Mouse (Mus musculus): ENCODE measurements around the gene Ngfr.
A peak's percentile ranks its signal among the peaks of the same experiment; 100 is the strongest.

The Ngfr gene

DNA sequence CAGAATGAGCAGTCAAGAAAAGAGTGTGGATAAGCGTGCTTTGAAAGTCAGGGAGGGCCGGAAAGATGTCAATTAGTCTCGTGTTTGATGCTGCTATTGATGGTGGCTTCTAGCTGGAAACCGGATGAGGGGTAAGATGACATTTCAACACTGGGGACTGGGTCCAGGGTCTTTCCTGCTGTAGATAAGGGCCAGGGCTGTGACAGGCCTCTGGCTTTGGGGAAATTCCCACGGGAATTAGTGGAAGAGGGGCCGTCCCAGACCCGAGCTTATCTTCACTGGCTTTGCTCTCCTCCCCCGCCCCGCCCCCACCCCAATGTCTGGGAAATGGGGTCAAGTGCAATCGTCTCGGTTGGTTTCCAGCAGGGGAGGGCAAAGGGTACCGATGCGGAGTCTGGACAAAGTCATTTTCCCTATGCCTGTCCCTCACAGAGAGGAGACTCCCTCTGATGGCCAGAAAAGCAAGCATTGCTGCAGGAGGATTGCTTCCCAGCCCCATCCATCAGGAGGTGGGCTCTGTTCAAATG is 7.2 kb upstream of the Ngfr start:
- no peak for DNase-seq (ENCODE audit: extremely low spot score)

DNA sequence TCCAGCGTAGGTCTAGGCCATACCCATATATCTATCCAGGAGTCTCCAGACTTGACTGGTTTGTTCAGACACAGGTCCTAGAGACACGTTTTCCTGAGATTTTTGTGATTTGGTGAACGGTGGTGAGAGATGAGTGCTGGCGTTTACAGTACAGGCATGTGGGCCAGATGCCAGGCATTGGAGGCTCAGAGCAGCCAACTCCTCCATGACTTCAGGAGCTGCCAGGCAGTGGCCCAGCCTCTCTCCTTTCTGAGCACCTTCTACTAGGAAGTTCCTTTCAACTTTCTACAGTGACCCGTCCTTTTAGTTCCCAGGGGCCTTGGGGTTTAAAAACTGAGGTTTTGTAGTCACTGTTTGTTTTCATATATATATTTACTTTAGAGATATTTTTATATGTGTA is 6.0 kb upstream of the Ngfr start:
- no peak for DNase-seq (ENCODE audit: extremely low spot score)

DNA sequence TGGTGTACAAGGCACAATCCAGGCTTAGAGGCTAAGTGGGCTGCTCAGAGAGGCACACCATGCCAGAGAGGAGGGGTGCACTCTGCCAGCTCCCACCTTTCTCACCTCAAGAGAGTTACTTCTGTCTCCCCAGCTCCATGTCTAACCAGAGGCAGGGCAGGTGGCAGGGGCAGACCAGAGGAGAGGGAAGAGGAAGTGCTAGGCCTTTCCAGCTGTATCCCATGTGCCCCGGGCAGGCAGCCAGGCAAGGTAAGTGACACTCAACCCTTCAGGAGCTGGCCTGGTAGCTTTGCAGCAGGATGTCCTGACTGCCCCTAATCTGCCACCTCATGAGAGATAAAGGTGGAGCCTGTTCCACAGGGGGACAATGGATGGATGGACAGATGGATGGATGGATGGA is 5.2 kb upstream of the Ngfr start:
- no peak for DNase-seq (ENCODE audit: extremely low spot score)

DNA sequence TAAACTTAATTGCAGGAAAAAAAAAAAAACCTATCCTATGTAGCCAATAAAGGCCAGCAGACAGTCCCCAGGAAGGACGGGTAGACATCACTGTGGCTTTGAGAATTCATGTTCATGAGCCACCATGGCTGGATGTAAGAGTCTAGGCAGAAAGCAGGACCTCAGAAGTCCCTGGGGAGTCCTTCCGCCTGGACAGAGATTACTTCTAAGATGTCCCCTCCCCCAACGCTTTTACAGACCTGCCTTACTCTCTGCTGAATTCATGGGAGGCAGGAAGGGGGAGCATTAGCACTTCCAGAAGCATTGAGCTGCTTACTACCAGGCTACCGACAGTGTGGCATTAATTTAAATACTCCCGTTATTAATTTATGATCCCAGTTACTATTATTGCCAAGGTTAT is 1.7 kb upstream of the Ngfr start:
- DNase-seq (ENCODE audit: extremely low spot score), result no peak

DNA sequence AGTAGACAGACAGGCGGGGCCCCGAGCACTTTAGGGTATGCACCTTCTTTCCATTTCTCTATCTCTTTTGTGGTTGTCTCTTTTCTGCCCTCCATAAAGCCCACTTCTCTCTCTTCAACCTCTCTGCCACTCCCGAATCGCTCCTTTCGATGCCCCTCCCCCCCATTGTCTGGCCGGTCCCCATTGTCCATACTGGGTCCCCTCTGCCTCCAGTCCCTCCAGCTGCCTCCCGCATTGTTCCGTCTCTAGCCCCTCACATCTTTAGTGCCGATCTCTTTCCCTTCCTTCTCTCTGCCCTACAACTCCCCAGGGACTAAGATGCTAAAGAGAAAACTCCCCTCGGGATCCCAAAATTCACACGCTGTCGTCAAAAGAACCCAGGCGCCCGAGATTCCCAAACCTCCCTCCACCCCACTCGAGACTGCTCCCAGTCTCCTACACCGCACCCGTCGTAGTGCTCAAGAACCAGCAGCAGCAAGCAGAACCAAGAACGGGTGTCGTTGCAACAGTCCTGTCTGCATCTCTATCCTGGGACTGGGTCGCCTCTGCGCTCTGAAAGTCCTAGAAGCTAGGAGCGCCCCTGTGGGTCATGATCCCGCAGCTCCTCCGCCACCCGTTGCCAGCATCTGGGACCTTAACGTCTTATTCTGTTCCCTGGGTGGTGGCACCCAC is 648 bp downstream of the Ngfr start:
- DNase-seq (ENCODE audit: extremely low spot score), result no peak

DNA sequence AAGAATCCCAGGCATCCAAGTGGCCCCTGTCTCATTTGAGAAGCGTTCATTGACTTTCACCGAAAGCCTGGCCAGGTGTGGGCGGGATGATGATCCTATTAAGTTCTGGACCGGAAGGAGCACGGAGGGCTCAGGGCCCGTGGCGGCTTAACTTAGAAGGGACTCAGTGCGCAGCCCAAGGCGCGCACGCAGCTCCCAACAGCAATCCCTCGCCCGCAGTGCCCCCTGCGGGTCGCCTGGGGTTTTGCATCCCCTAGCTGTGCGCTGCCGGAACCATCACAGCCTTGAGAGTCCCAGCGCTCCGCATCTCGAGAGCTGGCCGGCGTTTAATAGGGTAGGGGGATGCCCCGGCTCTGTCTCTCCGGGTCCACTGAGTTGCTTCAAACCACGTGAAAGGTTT is 1.4 kb downstream of the Ngfr start:
- DNase-seq (ENCODE audit: extremely low spot score), result peak; percentile 93

DNA sequence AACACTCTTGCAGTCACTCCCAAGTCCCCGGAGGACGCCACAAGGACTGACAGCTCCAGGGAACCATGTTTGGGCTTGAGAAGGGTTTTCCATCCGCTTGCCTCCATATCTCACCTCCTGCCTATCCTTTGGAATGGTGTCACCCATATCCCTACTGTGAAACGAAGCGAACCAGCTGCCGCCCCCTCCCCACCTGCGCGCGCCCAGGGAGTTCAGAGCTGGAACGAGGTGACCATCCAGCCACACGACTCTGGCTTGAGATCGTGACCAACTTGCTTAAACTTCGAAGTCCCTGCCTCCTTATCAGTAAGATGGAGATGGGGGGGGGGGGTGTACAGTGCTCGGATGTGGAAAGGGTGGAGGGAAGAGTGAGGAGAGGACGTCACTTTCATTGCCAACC is 1.9 kb downstream of the Ngfr start:
- DNase-seq (ENCODE audit: extremely low spot score), result no peak

DNA sequence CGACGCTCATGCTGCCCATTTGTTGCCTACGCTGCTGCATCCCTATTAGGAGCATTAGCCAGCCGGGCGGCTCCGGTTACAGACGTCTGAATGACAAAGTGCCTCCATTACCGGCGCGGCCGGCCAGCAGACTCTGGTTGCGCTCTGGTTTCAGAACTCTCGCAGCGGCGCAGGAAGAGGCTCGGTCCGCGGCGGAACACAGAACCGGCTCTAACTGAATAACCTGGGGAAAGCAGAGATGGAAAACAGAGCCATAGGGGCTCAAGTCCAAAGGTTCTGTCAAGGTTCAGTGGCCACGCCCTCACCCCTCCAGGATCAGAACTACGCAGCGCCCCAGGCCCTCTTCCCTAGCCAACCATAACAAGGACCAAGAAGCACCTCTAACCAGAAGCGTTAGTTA is 2.3 kb downstream of the Ngfr start:
- DNase-seq (ENCODE audit: extremely low spot score), result peak; percentile 73

DNA sequence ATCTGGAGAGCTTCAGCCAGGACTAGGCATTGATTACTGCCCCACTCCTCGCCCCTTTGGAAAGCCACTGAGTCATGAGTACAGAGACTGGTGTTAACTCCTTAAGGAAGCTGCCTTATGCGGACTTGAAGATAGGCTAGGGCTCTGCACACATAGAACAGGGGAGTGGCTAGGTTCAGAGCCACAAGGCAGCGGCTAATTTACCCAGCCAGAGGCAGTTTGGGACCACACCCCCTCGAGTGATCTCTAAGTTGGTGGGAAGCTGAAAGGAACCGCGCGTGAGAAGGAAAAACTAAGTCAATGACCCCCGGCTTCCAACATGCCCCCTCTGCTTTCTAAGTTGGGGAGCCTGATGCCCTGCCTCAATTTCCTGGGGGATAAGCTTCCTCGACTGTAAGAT is 2.9 kb downstream of the Ngfr start:
- DNase-seq (ENCODE audit: extremely low spot score), result no peak

DNA sequence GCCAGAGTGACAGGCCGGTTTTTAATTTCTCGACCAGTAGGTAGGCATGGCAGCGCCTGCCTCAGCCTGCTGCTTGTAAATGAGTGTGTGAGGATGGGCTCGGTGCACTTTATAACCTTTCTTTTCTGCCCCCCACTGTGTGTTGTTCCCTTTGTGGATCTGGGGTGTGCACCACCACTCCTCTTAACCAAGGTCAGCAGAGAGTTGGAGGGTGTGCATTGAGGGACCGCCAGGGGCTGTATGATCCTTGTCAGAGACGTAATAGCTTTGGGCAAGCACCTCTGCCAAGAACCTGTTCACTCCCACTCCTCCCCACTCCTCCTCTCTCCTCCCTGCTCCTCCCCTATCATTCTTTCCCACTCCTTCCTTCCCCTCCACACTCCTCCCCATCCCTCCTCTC is 4.1 kb downstream of the Ngfr start:
- DNase-seq (ENCODE audit: extremely low spot score), result no peak

DNA sequence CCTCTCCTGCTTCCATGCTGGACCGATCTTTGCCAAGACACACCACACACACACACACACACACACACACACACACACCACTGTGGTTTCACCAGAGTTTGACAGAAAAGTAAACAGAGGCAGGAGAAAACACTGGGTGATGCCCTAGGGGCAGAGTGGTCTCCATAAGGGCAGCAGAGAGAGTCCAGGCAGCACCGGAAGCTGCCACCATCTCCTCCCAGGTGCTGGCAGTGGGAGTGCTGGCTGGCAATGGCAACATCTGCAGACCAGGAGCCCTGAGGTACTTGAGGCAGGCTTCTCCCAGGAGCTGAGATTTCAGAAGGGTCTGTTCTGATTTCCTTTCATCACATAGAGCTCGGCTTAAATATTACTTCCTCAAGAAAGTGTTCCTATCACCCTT is 5.3 kb downstream of the Ngfr start:
- DNase-seq (ENCODE audit: extremely low spot score), result no peak

DNA sequence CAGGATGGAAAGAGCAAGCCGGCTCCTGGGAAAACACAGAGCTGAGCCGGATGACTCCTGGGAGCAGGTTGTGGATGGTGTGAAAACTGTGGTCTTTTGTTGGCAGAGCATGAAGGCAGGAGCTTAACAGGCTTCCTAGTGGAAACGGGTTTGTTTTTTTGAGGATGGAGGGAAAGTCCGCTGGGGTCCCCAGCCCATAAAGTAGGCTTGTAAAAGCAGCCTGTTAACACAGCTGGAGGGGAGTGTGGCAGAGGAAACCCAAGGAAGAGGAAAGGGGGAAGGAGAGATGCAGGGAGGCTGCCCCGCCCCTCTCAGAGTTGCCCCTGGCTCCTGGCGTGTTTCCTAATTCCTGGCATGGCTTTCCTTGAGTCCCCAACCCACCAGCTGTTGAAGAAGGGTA is 8.1 kb downstream of the Ngfr start:
- DNase-seq (ENCODE audit: extremely low spot score), result no peak

DNA sequence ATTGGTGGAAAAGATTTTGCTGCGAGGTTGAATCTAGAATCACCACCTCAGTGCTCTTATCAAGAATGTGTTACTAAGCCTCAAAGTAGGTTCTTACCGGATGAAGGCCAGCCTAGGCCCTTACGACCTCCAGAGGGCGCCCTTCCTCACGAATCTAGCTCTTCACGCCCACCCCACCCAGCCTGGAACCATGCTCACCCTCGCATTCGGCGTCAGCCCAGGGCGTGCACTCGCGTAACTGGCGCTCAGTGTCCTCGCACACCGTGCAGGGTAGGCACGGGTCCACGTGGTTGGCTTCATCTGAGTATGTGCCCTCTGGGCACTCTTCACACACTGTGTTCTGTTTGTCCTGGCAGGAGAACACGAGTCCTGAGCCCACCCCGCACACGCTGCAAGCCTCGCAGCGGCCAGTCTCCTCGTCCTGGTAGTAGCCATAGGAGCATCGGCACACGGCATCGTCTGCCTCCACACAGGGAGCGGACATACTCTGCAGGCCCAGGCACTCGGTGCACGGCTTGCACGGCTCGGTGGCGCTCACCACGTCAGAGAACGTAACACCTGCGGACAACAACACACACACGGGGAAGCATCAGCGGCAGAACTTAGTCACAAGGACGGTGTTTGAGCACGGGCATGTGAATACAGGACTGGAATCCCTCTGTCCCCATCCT is 9.6 kb downstream of the Ngfr start:
- peak; percentile 70 for DNase-seq (ENCODE audit: extremely low spot score)

DNA sequence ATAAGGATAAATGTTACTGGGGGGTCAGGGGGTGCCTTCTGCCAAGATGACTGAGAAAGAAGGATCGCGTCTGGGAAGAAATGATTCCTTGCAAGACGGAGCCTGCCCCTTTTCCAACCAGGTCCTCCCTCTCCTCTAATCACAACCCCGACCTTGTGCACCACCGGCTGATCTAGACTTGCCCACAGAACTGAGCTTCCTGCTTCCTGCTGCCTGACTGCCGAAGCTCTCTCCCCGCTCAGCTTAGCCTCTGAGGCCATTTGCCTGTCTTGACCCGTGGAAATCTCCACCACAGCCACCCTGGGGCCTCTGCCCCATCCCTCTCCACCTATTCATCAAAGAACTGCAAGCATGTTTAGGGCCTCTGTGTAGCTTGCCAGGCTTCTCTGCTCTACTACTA is 11.2 kb downstream of the Ngfr start:
- no peak for DNase-seq (ENCODE audit: extremely low spot score)

DNA sequence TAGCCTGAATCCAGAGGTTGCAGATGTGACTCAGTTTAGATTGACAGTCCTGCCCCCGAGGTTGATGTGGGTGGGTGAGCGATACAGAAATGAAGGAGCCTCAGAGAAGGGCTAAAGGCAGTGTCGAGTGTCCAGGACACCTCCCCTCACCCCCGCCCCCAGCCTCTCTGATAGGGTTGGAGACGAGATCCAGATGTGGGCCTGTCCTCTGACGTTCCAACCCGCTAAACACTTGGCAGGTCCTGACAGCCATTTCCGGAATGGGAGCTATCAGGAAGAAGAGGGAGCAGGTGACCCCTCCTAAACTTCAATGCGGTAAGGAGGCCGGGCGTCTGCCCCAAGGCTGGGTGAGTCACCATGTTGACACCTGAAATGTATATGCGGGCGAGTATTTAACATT is 11.7 kb downstream of the Ngfr start:
- DNase-seq (ENCODE audit: extremely low spot score), result peak; percentile 61

DNA sequence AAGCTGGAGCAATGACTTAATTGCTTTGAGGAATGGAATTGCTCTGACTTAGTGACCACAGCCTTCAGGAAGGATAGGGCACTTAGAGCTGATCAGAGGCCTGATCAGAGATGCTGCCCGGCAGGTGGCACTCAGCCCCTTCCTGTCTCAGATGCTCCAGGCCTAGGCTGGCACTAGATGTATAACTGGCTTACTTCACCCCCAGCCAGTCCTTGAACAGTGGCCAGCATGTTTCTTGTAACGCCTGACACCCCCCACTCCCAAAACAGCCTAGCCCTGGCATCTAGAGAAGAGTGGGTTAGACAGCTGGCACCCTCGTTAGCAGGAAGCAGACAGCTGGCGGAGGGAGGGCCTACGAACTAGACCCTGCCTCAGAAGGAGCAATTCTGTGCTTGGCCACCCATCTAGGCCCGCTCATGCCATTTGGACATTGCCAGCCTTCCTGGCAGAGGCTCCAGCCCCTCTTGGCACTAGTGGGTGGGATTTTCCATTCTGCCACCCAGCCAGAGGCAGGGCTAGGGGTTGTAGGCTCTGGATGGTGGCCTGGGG is 12.7 kb downstream of the Ngfr start:
- no peak for DNase-seq (ENCODE audit: extremely low spot score)

DNA sequence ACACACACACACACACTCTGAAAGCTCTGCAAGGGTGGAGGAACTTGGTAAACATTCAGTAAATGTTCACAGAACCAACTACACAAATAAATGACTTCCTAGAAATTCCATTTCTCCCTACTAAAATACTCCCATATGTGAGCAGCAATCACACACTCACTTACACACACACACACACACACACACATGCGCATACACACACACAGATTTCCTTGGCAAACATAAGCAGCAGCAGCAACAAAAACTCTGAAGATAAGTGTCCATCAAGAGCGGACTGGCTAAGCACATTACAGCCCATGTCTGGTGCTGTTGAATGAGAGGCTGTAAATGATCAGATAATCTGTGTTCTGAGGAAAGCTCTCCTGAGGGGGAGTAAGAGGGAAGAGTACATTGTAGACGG is 15.3 kb downstream of the Ngfr start:
- no peak for DNase-seq (ENCODE audit: extremely low spot score)

DNA sequence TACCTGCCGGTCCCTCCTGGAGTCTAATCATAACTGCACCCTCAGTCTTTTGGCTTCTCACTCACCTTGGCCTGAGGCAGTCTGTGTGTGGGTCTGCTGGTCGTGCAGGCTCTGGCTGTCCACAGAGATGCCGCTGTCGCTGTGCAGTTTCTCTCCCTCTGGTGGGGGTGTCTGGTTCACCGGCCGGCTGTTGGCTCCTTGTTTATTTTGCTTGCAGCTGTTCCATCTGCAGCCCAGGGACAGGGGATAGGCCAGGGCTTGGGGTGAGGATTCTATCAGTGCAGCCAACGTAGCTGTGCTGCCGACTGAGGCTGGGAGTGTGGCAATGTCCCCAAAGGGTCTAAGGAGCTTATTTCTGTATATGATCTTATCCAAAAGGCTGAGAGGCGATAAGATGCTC is 15.8 kb downstream of the Ngfr start:
- DNase-seq (ENCODE audit: extremely low spot score), result peak; percentile 56

DNA sequence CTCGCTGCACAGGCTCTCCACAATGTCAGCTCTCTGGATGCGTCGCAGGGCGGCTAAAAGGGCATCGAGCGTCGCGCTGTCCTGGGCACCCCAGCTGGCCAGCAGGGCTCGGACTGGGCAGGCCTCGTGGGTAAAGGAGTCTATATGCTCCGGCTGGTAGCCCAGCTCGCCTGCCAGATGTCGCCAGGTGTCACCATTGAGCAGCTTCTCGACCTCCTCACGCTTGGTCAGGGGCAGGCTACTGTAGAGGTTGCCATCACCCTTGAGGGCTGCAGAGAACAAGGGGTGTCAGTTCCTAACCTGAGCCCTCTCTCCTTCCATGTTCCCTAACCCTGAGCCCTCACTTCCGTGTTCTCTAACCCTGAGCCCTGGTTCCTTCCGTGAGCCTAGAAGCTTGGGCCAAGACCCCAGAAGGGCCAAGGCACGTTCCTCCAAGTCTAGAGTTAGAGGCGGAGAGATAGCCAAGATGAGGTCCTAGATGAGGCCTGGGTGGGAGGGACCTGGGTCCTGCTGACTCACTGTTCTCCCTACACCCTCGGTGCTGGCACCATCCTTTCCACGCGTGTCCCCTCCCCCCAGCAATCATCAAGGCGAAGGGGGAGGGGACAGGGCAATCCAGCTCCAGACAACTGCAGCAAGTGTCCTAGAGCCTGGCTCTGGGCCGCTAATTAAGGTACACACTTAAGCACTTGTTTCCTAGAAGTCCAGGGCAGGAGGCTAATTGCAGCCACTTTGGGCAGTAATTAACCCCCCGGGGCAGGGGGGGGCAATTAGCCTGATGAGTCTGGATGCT is 16.5 kb downstream of the Ngfr start:
- DNase-seq (ENCODE audit: extremely low spot score), result no peak

DNA sequence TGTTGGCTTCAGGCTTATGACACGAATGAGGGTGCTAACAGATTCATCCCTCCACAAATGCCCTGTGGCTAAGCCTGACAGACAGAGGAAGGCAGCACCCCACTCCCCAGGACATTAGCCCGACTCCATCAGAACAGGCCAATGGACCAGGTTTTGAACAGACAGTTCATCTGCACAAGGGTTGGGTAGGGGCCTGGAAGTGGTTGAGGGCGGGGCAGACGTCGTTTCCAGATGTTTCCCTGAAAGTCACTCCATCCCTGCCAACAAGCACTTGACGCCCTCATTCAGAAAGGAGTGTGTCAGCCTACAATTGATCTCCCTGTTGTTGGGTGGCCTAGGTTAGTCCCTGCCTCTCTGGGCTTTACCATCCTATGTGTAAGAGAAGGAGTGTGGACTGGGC is 17.6 kb downstream of the Ngfr start:
- no peak for DNase-seq (ENCODE audit: extremely low spot score)

DNA sequence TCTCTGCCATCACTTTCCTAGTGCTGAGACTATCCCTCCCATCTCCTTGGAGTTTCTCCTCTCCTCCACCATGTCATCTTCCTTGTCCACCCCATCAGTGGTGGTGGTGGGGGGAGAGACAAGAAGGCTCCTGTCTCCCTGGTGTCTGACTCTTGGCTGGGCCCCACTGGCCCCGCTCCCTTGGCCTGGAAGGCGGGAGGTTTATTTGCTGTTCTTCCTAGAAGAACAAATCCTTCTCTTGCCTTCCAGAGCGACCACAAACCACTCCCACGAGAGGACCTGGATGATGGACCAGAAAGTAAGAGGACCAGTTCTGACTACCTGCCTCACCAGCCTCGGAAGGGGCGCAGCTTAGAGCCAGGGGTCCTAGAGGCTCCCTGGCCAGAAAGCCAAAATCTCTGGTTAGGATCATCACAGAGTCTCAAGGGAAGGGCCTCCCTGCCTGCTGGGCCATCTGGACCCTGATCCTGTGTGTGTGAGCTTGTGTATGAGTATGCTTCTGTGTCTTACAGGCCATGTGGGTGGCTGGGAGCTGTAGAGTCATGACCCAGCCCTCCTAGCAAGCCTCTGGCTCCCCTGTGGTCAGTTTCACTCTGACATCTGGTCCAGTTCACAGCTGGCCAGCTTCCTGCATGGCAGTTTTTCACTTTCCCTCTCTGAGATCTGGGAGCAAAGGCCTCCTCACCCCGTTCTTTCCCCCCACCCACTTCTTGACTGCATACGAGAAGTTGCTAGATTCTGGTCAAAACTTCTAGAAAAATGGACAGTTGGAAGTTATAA is 19.4 kb downstream of the Ngfr start:
- DNase-seq (ENCODE audit: extremely low spot score), result no peak

DNA sequence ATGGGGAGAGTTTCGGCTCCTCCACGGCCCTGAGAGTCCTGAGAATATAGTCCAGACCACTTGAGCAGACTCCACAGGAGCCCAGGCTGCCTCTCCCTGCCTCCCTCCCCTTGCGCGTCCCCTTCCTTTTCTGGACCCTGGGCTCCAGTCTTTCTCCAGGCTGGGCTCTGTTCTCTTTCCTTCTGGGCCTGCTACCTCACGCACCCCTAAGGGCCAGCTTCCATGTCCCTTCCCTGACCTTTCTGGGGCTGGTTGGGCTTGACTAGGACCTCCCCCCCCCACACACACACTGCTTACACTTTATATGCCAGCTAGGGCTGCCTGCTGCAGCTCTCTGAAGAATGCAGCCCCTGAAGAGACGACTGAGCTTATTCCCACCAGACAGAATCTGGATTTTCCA is 20.2 kb downstream of the Ngfr start:
- DNase-seq (ENCODE audit: extremely low spot score), result no peak

Measured in embryo, embryonic 9.5 days (tissue).